Mouse (Mus musculus) olfactory bulb, adult 2 months (tissue): Measurements from ENCODE around the gene Unc5a. TPM values are rescaled to one million over a fixed set of nuclear protein-coding genes. Genes with fewer than 3 reads are reported as not detected.
A peak's percentile ranks its signal among the peaks of the same experiment; 100 is the strongest.

ENCODE experiments used
- H3K27ac ChIP-seq: fragments of 200-500 bp; 2 replicates; pipeline ENCODE4 v1.5.1; 2012; ENCODE audit warnings: low read depth, low read length; ENCODE audit not compliant: insufficient read depth
- H3K4me1 ChIP-seq: fragments of 200-500 bp; 2 replicates; pipeline ENCODE4 v1.6.1; 2012; ENCODE audit warnings: low read length; ENCODE audit not compliant: control insufficient read depth, insufficient read depth
- H3K4me3 ChIP-seq: fragments of 200-500 bp; 2 replicates; pipeline ENCODE4 v1.5.1; 2012; ENCODE audit warnings: mild to moderate bottlenecking, low read depth, low read length, moderate library complexity; ENCODE audit not compliant: insufficient read depth
- CTCF ChIP-seq: fragments of 200-500 bp; IDR thresholded peaks from 2 replicates; pipeline ENCODE4 v1.5.1; 2012; ENCODE audit warnings: low read depth, mild to moderate bottlenecking, low read length, moderate library complexity; ENCODE audit not compliant: insufficient read depth
- POLR2A ChIP-seq: fragments of 200-500 bp; IDR thresholded peaks from 2 replicates; pipeline ENCODE4 v1.6.1; 2012; ENCODE audit warnings: mild to moderate bottlenecking, low read depth, low read length, moderate library complexity; ENCODE audit not compliant: insufficient read depth
- WGBS: fragments of 180-500 bp; shearing (Covaris S2); methylation state at CpG from one replicate; pipeline ENCODE4 v1.1.7; 2018; 5-methylcytosine and 5-hydroxymethylcytosine counted together
- polyA plus RNA-seq: library from polyadenylated mRNA; stranded (reverse); fragments of >200 nt; gene quantifications from 2 replicates; pipeline ENCODE4 v1.2.4, GENCODE M21; 2012; ENCODE audit warnings: low replicate concordance; ENCODE audit not compliant: missing spikeins, insufficient read depth, insufficient read length

Unc5a gene
- polyA plus RNA-seq, 1 experiment = not detected

DNA sequence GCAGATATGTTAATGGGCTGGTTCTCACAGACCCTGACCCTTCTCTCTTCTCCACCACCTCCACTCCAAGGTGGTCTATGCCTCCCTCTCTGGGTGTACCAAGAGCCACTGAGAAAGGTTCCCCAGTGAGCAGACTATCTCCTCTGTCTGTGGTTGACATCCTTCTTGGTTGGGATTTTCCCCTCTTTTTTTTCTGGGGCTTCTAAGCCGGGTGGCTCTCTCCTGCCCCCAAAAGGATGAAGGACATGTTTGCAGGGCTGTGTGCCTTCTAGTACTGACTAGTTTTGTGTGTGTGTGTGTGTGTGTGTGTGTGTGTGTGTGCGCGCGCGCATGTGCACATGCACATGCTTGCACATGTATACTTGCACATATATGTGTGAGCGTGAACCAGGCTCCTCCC lies 16.0 kb downstream of the Unc5a start:
- Histone ChIP-seq H3K4me1 (peaks cover 5% of the 10 kb centered on the region; the same call in 1 of the 2 replicates), H3K4me3 (no peak overlapping the region), H3K27ac (no peak overlapping the region)
- WGBS = 86% methylated on average over 6 of the region's 6 CpGs
- peak; percentile 36; the same call in 1 of the 2 replicates for TF ChIP-seq CTCF
- TF ChIP-seq POLR2A = no peak

DNA sequence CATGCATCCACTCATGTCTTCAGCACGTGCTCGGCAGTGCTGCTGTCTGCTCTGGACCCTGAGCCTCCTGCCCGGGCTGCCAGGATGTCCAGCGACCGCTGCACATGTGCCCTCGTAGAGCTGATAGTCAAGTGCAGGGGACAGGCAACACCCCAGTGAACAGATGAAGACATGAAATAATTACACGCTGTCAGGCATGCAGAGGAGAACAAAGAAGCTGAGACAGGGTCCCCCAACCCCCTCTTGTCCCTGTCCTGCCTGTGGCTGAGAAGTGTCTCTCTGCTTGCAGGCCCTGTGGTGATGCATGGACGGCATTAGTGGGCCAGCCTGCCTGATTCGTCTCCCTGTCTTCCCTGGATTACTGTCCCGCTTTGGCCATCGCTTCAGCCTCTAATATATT lies 18.3 kb downstream of the Unc5a start:
- H3K27ac ChIP-seq = no peak overlapping the region
- no peak overlapping the region for H3K4me3 ChIP-seq
- WGBS = 84% methylated on average over 11 of the region's 11 CpGs
- peaks cover 5% of the 10 kb centered on the region; the same call in 1 of the 2 replicates for H3K4me1 ChIP-seq
- TF ChIP-seq POLR2A = no peak
- TF ChIP-seq CTCF = no peak

DNA sequence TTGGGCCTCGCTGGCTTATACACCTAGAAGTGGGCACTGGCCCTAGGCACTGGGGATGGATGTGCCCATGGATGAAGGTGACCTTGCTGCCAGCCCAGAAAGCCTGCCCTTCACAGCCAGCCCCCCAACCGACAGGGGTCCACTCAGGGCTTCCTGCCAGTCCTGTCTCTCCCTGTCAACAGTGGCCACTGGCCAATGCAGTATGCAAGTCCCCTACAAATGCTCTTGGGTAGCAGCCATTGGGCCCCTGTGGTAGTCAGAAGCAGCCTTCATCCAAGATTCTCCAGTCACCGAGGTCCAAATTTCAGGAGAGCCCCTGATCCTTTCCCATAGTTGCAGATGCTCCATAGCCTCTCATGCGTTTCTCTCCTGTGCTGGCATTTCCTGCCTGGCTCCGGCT lies 19.4 kb downstream of the Unc5a start:
- Histone ChIP-seq H3K4me1 (peaks cover 13% of the 10 kb centered on the region), H3K27ac (no peak overlapping the region), H3K4me3 (no peak overlapping the region)
- WGBS = 76% methylated on average over 5 of the region's 5 CpGs
- TF ChIP-seq POLR2A (no peak), CTCF (no peak)

DNA sequence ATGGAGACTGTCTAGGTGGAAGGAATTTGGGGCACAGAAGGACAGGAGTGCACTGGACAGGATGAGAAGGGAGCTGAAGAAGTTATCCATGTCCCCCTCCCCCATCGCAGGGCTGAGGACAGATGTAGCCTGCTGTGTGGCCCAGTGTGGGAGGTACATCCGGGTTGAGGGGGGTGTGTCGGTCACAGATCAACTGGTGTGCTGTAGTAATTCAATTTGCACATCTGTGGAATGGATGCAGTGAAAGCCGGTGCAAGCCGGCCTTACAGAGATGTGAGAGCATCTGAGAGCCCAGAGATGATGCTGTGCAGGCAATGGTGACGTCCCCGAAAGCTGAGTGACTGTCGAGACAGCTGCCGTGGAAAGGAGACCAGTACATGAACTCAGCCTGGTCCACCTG lies 20.3 kb downstream of the Unc5a start:
- TF ChIP-seq POLR2A = no peak
- TF ChIP-seq CTCF = no peak
- 74% methylated on average over 9 of the region's 9 CpGs for WGBS
- Histone ChIP-seq H3K27ac (no peak overlapping the region), H3K4me3 (no peak overlapping the region), H3K4me1 (peaks cover 18% of the 10 kb centered on the region)

DNA sequence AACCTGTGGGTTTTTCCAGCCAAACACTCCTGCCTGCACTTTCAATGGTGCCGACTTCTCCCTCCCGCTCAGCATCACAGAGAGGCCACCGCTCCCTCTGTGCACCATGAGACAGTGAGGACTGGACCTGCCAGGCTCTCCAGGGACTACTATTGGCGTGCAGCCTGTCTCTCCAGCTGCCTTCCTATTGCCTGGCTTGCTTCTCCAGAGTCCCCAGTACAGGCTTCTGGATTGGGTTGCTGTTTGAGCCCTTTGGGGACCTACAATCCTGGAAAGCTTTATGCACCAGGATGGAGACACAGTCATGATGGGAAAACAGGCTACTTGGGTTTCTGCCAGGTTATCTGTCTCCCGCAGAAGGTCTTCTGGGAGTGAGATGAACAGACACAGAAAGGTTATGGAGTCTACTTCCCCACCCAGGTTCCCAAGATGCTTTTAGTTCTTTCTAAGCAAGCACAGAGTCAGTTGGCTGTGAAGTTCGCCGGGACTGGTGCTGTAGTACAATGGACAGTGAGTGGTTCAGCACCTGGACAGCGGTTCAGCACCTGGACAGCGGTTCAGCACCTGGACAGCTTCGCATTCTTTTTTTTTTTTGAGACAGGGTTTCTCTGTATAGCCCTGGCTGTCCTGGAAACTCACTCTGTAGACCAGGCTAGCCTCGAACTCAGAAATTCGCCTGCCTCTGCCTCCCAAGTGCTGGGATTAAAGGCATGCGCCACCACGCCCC lies 21.5 kb downstream of the Unc5a start:
- TF ChIP-seq CTCF = no peak
- no peak for TF ChIP-seq POLR2A
- H3K27ac ChIP-seq = no peak overlapping the region
- WGBS = 60% methylated on average over 14 of the region's 14 CpGs
- no peak overlapping the region for H3K4me3 ChIP-seq
- H3K4me1 ChIP-seq = peaks cover 16% of the 10 kb centered on the region

DNA sequence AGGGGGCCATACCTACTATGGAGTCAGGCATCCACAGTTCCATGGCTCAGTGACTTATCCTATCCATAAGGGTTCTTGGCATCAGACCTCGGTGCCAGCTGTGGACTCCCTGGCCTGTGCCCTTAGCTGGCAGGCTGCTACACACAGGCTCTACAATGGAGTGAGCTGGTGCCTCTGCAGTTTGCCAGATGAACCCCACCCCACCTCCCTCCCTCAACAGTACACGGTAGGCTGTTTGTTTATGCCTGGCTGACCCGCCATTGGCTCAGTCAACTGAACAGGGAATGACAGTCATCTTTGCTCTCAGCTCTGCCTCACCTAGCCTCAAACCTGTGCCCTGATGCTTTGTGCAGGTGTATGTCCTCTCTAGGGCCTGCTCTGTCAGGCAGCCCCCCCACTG lies 26.3 kb downstream of the Unc5a start:
- TF ChIP-seq POLR2A (no peak), CTCF (no peak)
- Histone ChIP-seq H3K4me1 (peaks cover 41% of the 10 kb centered on the region), H3K27ac (no peak overlapping the region), H3K4me3 (no peak overlapping the region)
- 62% methylated on average over 3 of the region's 3 CpGs for WGBS

DNA sequence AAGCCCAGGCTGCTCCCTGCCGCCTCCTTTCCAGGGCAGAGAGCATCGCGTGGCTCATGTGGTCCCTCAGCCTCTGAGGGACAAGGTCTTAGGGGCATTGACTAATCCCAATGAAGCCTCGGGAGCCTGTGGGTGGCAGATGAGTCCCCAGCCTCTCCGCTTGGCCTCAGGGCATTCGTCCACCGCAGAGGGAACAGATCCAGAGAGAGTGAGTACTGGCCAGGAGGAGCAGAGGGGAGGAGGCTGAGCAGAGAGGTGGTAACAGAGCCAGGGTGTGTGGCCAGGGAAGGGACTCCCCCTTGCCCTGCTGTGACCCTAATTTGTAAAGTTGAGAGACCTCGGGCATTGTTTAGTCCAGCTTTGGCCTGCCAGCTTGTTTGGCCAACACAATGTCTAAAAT lies 29.6 kb downstream of the Unc5a start:
- H3K27ac ChIP-seq = no peak overlapping the region
- H3K4me1 ChIP-seq = peaks cover 52% of the 10 kb centered on the region
- 64% methylated on average over 8 of the region's 8 CpGs for WGBS
- TF ChIP-seq CTCF (no peak), POLR2A (no peak)
- H3K4me3 ChIP-seq = no peak overlapping the region

DNA sequence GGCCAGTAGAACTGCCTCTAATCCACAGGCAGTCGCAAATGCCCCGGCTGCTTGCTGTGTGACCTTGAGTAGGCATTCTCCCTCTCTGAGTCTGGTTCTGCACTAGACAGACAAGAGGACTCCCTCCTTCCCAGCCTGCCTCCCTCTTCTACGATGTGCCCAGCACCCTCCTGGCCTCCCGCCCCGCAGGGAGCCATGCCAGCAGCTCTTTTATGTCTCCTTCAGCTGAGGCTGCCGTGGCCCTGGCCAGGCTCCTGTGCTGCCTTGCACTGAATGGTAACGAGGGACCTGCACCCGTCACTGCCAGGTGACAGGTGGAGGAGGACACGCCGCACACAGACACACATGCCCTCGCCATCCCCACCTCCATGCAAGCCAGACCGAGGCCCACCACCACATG lies 31.7 kb downstream of the Unc5a start:
- TF ChIP-seq CTCF (no peak), POLR2A (no peak)
- no peak overlapping the region for H3K27ac ChIP-seq
- 18% methylated on average over 12 of the region's 12 CpGs for WGBS
- peaks cover 51% of the 10 kb centered on the region for H3K4me1 ChIP-seq
- no peak overlapping the region for H3K4me3 ChIP-seq

DNA sequence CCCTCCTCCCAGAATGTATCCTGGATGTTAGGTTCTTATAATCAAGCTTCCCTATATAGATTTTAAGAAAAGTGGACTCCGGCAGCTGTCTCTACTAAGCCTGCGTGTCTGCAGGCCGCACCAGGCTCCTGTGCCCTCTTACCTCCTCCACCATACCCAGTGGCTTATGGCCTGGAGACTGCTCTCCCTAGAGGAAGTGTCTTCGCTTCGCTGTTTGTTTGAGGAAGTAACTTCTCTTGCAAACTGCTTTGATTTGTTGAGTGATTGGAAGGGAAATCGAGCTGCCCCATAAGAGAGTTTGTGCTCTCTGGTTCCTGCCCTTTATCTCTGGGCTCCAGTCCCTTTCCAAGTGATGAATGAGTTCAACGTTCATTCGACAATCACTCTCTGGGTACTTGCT lies 33.8 kb downstream of the Unc5a start:
- WGBS = 91% methylated on average over 8 of the region's 8 CpGs
- H3K4me3 ChIP-seq = no peak overlapping the region
- peaks cover 47% of the 10 kb centered on the region for H3K4me1 ChIP-seq
- no peak overlapping the region for H3K27ac ChIP-seq
- no peak for TF ChIP-seq POLR2A
- TF ChIP-seq CTCF = no peak
